Mouse (Mus musculus) cerebellum, postnatal 10 days (tissue): Measurements from ENCODE around the gene Dapp1.
A peak's percentile ranks its signal among the peaks of the same experiment; 100 is the strongest.
"Not testable (repeated sequence)": the region's sequence is repeated elsewhere in the genome, so short reads cannot be mapped to it uniquely, and the experiment has no call there.

Experiments
- DNase-seq, 2 experiments: peaks; one replicate each; pipeline ENCODE4 v3.0.0; 2021; ENCODE audit warnings: mixed read lengths in 2 of 2

Dapp1 gene

DNA sequence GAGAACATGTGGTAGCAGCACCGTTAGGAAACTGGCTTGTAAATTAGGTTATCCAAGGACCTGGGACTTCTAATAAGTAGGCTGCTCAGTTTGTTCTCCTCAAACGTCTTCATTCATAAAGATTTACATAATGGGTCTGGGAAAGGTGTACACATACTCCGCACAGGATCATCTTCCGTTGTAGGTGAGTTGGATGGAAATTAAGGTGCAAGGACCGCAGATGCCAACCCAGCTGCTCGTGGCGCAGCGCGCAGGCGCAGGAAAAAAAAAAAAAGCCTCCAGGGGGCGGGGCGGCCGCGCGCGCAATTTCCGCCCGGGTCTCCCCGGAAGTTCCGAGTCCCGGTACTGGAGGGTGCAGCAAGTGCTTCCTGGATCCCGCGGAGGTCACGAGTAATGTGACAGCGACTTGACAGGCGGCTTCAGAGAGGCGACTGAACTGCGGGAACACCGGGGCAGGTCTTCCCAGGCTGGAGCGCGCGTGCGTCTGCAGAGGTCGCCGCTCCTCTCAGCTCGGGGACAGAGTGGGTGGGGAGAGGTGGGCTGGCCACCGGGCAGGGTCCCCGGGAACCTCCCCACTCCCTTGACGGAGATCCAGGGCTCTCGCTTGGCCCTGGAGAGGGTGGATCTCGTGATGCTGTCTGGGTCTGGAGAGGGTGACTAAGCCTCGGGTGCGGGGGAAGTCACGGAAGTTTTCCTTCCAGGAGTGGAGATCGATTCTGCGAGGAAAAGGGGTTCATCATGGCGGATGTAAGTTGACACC lies 63.0 kb downstream of the Dapp1 start, which contains the start of gene Lamtor3:
Lamtor3 (plus strand) TSS at position 335 of the 760 bp plus-strand sequence.
- peak; percentile 96 for DNase-seq

DNA sequence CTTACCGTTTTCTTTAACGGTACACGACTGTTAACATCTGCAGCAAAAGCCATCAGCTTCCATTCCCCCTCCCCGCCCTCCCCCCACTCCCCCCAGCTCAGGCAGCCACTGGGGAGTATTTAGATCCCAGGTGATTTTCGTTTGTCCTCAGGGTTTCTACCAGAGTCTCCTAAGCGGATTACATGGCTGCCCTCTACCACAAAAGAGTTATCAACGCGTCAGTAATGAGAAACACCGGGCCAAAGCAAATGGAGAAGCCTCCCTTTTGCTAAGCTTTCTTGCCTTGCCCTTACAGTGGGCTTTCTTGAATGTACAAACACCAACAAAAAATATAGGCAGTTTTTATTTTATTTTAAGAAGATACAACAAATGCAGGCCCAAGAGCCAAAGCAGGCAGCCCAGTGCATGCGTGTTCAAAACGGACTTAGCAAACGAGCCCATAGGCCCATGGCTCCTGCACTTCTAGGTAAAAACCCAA lies 63.6 kb downstream of the Dapp1 start:
- DNase-seq = no peak

DNA sequence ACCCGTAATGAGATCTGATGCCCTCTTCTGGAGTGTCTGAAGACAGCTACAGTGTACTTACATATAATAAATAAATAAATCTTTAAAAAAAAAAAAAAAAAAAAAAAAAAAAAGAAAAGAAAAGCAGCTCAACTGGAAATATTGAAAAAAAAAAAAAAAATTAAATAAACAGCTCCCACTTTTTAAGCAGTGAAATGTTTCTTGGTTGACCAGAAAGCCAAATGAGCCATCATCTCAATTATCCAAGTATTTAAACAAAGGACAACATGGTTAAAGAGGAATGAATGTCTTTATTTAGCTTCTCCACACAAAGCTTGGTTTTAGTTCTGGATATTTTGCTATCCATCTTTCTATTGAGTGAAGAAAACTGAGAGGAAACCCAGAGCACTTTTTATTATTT lies 66.8 kb downstream of the Dapp1 start:
- DNase-seq = not testable (repeated sequence)

DNA sequence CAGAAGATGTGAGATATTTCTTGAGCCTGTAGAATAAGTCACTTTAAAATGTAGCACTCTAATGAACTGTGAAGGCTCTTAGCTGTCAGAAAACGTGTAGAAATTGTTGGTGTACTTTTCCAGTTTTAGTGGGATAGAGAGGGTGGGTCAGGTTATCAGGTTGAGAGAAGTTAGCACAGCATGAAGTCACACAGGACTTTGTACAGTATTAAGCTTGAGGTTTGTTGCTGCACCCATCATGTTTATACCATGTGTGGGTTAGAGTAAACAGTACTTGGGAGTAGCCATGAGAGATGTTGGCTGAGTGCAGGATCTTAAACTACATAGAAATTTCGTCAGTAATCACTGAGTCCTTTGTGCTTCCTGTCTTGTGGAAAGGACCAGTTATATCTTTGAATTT lies 68.3 kb downstream of the Dapp1 start:
- no peak for DNase-seq

DNA sequence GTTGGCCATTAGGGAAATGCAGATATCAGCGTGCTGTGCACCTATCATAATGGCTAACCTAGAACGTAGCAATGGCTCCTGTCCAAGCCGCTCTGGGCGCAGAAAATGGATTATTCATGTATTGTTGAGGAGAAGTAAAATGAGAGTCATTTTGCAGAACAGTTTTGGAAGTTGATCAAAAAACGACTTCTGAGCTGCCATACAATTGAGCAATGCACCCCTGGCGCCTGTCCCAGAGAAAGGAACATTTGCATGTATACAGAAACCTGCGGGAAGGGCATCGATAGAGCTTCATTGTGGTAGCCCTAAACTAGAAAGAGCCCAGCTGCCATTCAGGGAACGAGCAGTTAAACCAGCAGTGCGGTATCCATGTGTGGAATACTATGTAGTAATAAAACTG lies 81.2 kb downstream of the Dapp1 start:
- no peak for DNase-seq

GRCm38 (mm10) chr3:137897685-137898084 lies 83.7 kb downstream of the Dapp1 start:
- DNase-seq = no peak

- DNase-seq = no peak
Measured at GRCm38 (mm10) chr3:137896867-137897266, 84.5 kb downstream of the Dapp1 start.

GRCm38 (mm10) chr3:137896386-137896785 lies 85.0 kb downstream of the Dapp1 start:
- DNase-seq = no peak

- DNase-seq = peak in 1 of 2 experiments; percentile 10
Measured at GRCm38 (mm10) chr3:137895196-137895595, 86.1 kb downstream of the Dapp1 start.

- DNase-seq = no peak
Measured at GRCm38 (mm10) chr3:137893789-137894188, 87.6 kb downstream of the Dapp1 start.

GRCm38 (mm10) chr3:137892118-137892517 lies 89.2 kb downstream of the Dapp1 start:
- no peak for DNase-seq

DNA sequence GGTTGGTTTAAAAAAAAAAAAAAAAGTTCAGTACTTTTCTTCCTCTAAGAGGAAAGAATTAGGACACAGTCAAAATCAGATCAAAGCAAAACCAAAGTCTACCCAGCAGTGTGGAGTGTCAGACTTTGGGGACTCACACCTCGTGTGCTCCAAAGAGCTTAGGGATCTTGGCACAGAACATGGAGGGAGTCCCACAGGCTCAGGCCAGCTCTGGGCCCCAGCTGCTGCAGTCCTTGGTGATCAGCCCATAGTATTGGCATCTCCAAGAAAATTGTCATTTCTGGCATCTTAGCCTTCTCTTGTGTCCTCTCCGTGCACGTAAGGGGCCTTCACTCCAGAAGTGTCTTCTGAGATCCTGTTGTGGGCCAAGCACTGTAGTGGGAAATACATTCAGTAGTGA lies 90.3 kb downstream of the Dapp1 start:
- peak; percentile 25 to 33 for DNase-seq

- DNase-seq = no peak
Measured at GRCm38 (mm10) chr3:137887961-137888360, 93.4 kb downstream of the Dapp1 start.

- DNase-seq = no peak
Measured at GRCm38 (mm10) chr3:137881093-137881492, 100.3 kb downstream of the Dapp1 start.
